Mouse (Mus musculus) heart, embryonic 14.5 days (tissue): ENCODE results near the gene Chd2. TPM values are rescaled to one million over a fixed set of nuclear protein-coding genes. Genes with fewer than 3 reads are reported as not detected.

Source experiments
- ATAC-seq: fragments of 200-750 bp; cut with Nextera tagmentation; 2 replicates; pipeline ENCODE4 v1.8.0; 2017; ENCODE audit warnings: low read depth, moderate TSS enrichment; ENCODE audit not compliant: insufficient number of reproducible peaks, insufficient read depth, low FRiP score
- H3K27ac ChIP-seq, 2 experiments: fragments of 200-500 bp in 1 of 2; fragments of 300-500 bp in 1 of 2; sonication (generic) in 1 of 2; replicated peaks in 1 of 2; 2 replicates each; pipeline ENCODE4 v1.5.1; 2012 to 2014; ENCODE audit warnings: low read depth in 2 of 2, low read length in 2 of 2, control low read depth in 1 of 2, mild to moderate bottlenecking in 1 of 2, mixed read lengths in 1 of 2; ENCODE audit not compliant: control insufficient read depth in 1 of 2, insufficient read depth in 1 of 2
- H3K27me3 ChIP-seq: fragments of 300-500 bp; sonication (generic); 2 replicates; pipeline ENCODE4 v1.6.1; 2014; ENCODE audit warnings: mild to moderate bottlenecking, low read length, control low read depth; ENCODE audit not compliant: control insufficient read depth, insufficient read depth
- H3K36me3 ChIP-seq: fragments of 300-500 bp; sonication (generic); 2 replicates; pipeline ENCODE4 v1.6.1; 2014; ENCODE audit warnings: mild to moderate bottlenecking, control low read depth, low read length, mixed read lengths; ENCODE audit not compliant: control insufficient read depth, insufficient read depth
- H3K4me1 ChIP-seq, 2 experiments: fragments of 200-500 bp in 1 of 2; fragments of 300-500 bp in 1 of 2; sonication (generic) in 1 of 2; 2 replicates each; pipeline ENCODE4 v1.6.1; 2012 to 2014; ENCODE audit warnings: low read length in 2 of 2, control low read depth in 1 of 2, mixed read lengths in 1 of 2; ENCODE audit not compliant: control insufficient read depth in 2 of 2, insufficient read depth in 2 of 2
- H3K4me2 ChIP-seq: fragments of 300-500 bp; sonication (generic); 2 replicates; pipeline ENCODE4 v1.6.1; 2014; ENCODE audit warnings: mild to moderate bottlenecking, low read length
- H3K4me3 ChIP-seq, 2 experiments: fragments of 200-500 bp in 1 of 2; fragments of 300-500 bp in 1 of 2; sonication (generic) in 1 of 2; 2 replicates each; pipeline ENCODE4 v1.5.1; 2012 to 2014; ENCODE audit warnings: low read length in 2 of 2, mild to moderate bottlenecking in 2 of 2, control low read depth in 1 of 2, low read depth in 1 of 2, moderate library complexity in 1 of 2; ENCODE audit not compliant: control insufficient read depth in 1 of 2, insufficient read depth in 1 of 2
- H3K9ac ChIP-seq: fragments of 300-500 bp; sonication (generic); 2 replicates; pipeline ENCODE4 v1.6.1; 2014; ENCODE audit warnings: mild to moderate bottlenecking, low read length
- H3K9me3 ChIP-seq: fragments of 300-500 bp; sonication (generic); 2 replicates; pipeline ENCODE4 v1.6.1; 2016; ENCODE audit warnings: low read length, control low read depth; ENCODE audit not compliant: control insufficient read depth
- WGBS: fragments of 180-500 bp; shearing (Covaris S2); extraction: QIAGEN DNeasy Blood & Tissue Kit; methylation state at CpG from one replicate; pipeline ENCODE4 v1.1.7; 2014; 5-methylcytosine and 5-hydroxymethylcytosine counted together
- polyA plus RNA-seq: library from polyadenylated mRNA; unstranded; fragments of >200 nt; fragmentation: Nextera tagmentation; extraction: Ambion mirVana; gene quantifications from 2 replicates; pipeline ENCODE4 v1.2.1, GENCODE M21; 2014

The Chd2 gene
- polyA plus RNA-seq, 1 experiment from 2014 or later: 46.9 TPM

GRCm38 (mm10) chr7:73424705-73425104 is 116.9 kb downstream of the Chd2 start:
- H3K9ac ChIP-seq: no peak overlapping the region
- peak overlapping the region; percentile 14 to 41; a peak in 1 of 4 replicates for H3K27ac ChIP-seq
- H3K9me3 ChIP-seq: no peaks in the 10 kb centered on the region
- no peaks in the 10 kb centered on the region for H3K27me3 ChIP-seq
- H3K4me1 ChIP-seq: peaks cover 20 to 29% of the 10 kb centered on the region in 2 experiments
- 59% methylated on average over 3 of the region's 3 CpGs for WGBS
- no peak overlapping the region for H3K4me3 ChIP-seq
- peaks cover 40% of the 10 kb centered on the region for H3K36me3 ChIP-seq
- H3K4me2 ChIP-seq: no peak overlapping the region
- no peak for ATAC-seq

- no peak overlapping the region for H3K4me2 ChIP-seq
- H3K9me3 ChIP-seq: no peaks in the 10 kb centered on the region
- H3K27me3 ChIP-seq: no peaks in the 10 kb centered on the region
- H3K4me1 ChIP-seq: peaks cover 20 to 29% of the 10 kb centered on the region in 2 experiments
- no peak overlapping the region for H3K4me3 ChIP-seq
- H3K36me3 ChIP-seq: peaks cover 36% of the 10 kb centered on the region
- peak overlapping the region in 1 of 2 experiments; percentile 41; a peak in 1 of 4 replicates for H3K27ac ChIP-seq
- ATAC-seq: no peak
- 46% methylated on average over 3 of the region's 3 CpGs for WGBS
- H3K9ac ChIP-seq: no peak overlapping the region
These were observed 117.4 kb downstream of the Chd2 start for GRCm38 (mm10) chr7:73424243-73424642.

GRCm38 (mm10) chr7:73423236-73423635 is 118.4 kb downstream of the Chd2 start:
- H3K4me3 ChIP-seq: no peak overlapping the region
- H3K27me3 ChIP-seq: no peaks in the 10 kb centered on the region
- no peak overlapping the region for H3K27ac ChIP-seq
- no peak overlapping the region for H3K4me2 ChIP-seq
- WGBS: 71% methylated on average over 13 of the region's 13 CpGs
- no peak overlapping the region for H3K9ac ChIP-seq
- ATAC-seq: no peak
- no peaks in the 10 kb centered on the region for H3K9me3 ChIP-seq
- peaks cover 20 to 29% of the 10 kb centered on the region in 2 experiments for H3K4me1 ChIP-seq
- H3K36me3 ChIP-seq: peaks cover 29% of the 10 kb centered on the region

DNA sequence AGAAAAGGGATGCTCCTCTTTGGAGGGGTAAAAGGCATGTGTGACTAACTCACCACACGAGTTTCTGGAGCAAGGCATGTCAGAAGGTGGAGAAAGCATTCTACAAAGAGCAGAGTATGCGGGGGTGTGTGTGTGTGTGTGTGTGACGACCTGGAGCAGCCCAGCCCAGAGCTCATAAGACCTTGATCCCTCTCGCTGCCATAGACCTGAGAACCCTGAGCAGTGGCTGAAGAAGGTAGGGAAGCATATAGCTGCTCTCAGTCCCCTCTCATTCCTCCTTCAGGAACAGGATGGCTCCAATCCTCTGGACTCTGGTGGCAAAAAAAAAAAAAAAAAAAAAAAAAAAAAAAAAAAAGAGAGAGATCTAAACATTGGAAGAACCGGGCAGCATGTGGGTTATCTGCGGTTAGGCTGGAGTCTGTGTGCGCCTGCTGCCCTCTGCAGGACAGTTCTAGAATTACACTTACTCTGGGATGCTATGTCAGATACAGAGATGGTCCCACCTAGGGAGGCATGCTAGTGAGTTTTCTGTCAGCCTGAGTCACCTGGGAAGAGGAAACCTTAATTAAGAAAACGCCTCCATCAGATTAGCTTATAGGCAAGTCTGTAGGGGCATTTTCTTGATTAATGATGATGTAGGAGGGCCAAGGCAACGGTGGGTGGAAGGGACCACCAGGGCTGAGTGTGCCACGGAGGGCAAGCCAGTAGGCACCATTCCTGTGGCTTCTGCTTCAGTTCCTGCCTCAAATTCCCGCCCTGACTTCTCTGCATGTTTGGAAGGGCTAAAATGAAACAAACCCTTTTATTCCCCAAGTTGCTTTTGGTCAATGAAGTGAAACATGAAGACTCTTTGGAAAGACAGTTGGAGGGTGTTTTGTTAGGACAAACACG is 119.2 kb downstream of the Chd2 start:
- Histone ChIP-seq H3K9me3 (no peaks in the 10 kb centered on the region), H3K9ac (no peak overlapping the region), H3K27me3 (no peaks in the 10 kb centered on the region), H3K36me3 (peaks cover 26% of the 10 kb centered on the region), H3K4me1 (peaks cover 20 to 29% of the 10 kb centered on the region in 2 experiments), H3K4me3 (no peak overlapping the region), H3K27ac (no peak overlapping the region), H3K4me2 (no peak overlapping the region)
- ATAC-seq: no peak
- 29% methylated on average over 12 of the region's 12 CpGs for WGBS

DNA sequence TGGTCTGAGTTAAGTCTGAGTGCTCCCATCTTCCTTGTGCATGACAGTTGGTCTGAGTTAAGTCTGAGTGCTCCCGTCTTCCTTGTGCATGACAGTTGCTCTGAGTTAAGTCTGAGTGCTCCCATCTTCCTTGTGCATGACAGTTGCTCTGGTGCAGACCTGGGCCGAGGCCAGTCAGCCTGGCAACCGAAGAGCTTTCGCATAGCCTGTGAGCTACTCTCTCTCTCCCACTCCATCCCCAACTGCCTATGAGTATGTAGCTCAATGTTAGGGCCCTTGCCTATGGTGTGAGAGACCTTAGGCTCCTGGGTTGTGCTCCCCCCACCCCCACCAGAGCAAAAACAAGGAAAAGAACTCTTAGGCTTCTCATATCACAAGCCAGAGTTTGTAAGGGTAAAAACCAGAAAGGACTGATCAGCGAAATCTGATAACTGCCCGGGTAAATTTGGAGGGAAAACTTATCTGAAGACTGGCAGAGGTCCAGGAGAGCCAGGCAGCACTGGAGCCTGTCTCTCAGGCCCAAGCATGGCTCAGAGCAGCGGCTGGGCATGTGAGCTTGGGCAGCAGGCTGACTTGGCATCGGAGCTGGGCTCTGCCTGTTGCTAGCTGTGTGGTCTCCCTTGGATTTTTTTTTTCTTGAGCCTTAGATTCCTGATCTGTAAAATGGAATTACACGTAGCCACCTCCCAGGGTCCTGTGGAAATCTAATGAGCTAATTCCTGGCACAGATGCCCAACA is 120.2 kb downstream of the Chd2 start:
- Histone ChIP-seq H3K4me2 (no peak overlapping the region), H3K4me1 (peaks cover 20 to 29% of the 10 kb centered on the region in 2 experiments), H3K4me3 (no peak overlapping the region), H3K36me3 (peaks cover 20% of the 10 kb centered on the region), H3K9me3 (no peaks in the 10 kb centered on the region), H3K9ac (no peak overlapping the region), H3K27me3 (no peaks in the 10 kb centered on the region), H3K27ac (no peak overlapping the region)
- no peak for ATAC-seq
- 54% methylated on average over 9 of the region's 9 CpGs for WGBS

DNA sequence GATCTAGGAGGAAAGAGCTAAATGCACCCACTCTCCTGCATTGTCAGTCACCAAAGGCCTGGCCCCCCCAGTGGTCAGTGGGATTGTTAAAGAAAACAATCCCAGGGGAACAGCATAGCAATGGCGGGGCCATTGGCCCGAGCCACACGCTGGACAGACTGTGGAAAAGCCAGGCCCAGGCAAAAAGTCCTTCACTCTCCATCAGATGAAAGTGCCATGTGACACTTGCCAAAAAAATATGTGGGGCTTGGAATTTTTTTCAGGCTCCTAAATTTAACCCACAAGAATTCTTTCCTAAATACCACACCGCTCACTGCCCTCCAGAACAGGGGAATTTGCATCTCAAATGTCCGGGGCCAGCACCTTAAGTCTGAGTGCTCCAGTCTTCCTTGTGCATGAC is 120.8 kb downstream of the Chd2 start:
- H3K36me3 ChIP-seq: peaks cover 17% of the 10 kb centered on the region; the same call in 1 of the 2 replicates
- WGBS: 44% methylated on average over 5 of the region's 5 CpGs
- no peak overlapping the region for H3K4me3 ChIP-seq
- H3K27me3 ChIP-seq: no peaks in the 10 kb centered on the region
- ATAC-seq: no peak
- H3K9me3 ChIP-seq: no peaks in the 10 kb centered on the region
- H3K27ac ChIP-seq: no peak overlapping the region
- peaks cover 20 to 29% of the 10 kb centered on the region in 2 experiments for H3K4me1 ChIP-seq
- no peak overlapping the region for H3K4me2 ChIP-seq
- no peak overlapping the region for H3K9ac ChIP-seq

GRCm38 (mm10) chr7:73419375-73419774 is 122.3 kb downstream of the Chd2 start:
- Histone ChIP-seq H3K4me3 (no peak overlapping the region), H3K4me2 (no peak overlapping the region), H3K9ac (no peak overlapping the region), H3K4me1 (peaks cover 15 to 20% of the 10 kb centered on the region in 2 experiments), H3K27me3 (no peaks in the 10 kb centered on the region), H3K36me3 (peaks cover 12% of the 10 kb centered on the region; the same call in 1 of the 2 replicates), H3K27ac (no peak overlapping the region), H3K9me3 (no peaks in the 10 kb centered on the region)
- ATAC-seq: no peak
- 45% methylated on average over 7 of the region's 7 CpGs for WGBS
